Mouse (Mus musculus): Measurements from ENCODE around the gene Theg. TPM values are rescaled to one million over a fixed set of nuclear protein-coding genes. Genes with fewer than 3 reads are reported as not detected.
A peak's percentile ranks its signal among the peaks of the same experiment; 100 is the strongest.

Gene Theg
- total and polyA plus RNA-seq, 3 experiments, result not detected

GRCm38 (mm10) chr10:79613578-79614304 lies 26.6 kb upstream of the Theg start, which contains the start of gene C2cd4c:
Gene C2cd4c, minus strand, starts transcription at chr10:79614025.
- peaks cover 0 to 1% of the 10 kb centered on the region in 2 experiments; a peak in 1 of 4 replicates for H3K27me3 ChIP-seq (ENCODE audit: control insufficient read depth in 1 of 2, insufficient read depth in 2 of 2, low read length in 2 of 2)

DNA sequence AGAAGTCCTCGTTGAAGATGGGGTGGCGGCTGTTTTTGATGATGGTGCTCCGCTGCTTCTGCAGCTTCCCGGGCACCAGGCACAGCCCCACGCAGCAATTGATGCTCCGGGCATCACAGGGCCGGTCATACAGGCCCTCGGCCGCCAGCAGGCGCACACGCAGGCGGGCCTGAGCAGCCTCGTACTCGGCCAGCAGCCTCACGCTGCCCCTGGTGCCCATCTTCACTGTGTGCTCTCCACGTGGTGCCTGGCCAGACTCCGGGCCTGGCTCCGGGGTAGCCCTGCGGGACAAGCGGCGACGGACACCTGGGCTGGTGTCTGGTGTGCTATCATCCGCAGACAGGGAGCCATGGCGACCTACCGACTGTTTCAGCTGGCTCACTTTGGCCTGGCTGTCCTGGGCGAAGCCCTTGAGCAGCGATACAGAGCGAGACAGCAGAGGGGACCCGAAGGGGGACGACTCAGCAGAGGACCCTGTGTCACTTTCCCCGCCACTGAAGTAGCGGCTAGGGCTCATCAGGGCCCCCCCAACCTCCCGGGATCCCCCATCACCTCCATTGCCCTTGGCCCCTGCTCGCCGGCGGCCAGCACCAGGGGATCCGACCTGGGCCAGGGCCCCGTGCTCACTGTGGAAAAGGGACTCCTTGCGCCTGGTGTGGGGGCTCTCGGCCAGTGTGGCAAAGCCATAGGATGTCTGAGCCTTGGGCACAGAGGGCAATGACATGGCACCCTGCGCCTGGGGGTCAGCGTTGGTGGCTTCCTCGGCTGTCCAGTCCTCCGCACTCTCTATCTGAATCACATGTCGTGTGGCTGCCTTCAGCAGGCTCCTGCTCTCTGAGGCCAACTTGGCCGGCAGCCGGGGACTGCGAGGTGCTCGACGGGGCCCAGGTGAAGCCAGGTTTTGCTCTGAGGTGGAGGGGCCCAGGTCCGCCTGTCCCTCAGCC lies 25.3 kb upstream of the Theg start:
- Histone ChIP-seq H3K4me1 (ENCODE audit: control insufficient read depth in 1 of 2, insufficient read depth in 2 of 2, low read length in 2 of 2) (no peaks in the 10 kb centered on the region), H3K79me2 (ENCODE audit: control insufficient read depth, insufficient read depth, low read length, poor library complexity) (no peaks in the 10 kb centered on the region), H3K27ac (ENCODE audit: control insufficient read depth, low read depth, low read length) (no peak overlapping the region), H3K9ac (ENCODE audit: control insufficient read depth, low read depth, low read length, poor library complexity, severe bottlenecking) (no peak overlapping the region), H3K36me3 (ENCODE audit: control insufficient read depth in 1 of 2, insufficient read depth in 2 of 2, low read length in 2 of 2) (no peaks in the 10 kb centered on the region), H3K9me3 (replicated peaks; ENCODE audit: insufficient read depth, low read length) (no peaks in the 10 kb centered on the region), H3K27me3 (ENCODE audit: control insufficient read depth in 1 of 2, insufficient read depth in 2 of 2, low read length in 2 of 2) (peaks cover 0 to 1% of the 10 kb centered on the region in 2 experiments; a peak in 2 of 4 replicates), H3K4me3 (ENCODE audit: control insufficient read depth in 1 of 2, insufficient read depth in 1 of 2, low read depth in 2 of 2, low read length in 2 of 2) (no peak overlapping the region)
- TF ChIP-seq TAL1 (IDR thresholded peaks at IDR 0.05; ENCODE audit: low read length) (no peak), UBTF (IDR thresholded peaks at IDR 0.05; ENCODE audit: borderline replicate concordance, insufficient read depth, low read depth, low read length) (no peak), ZNF384 (IDR thresholded peaks at IDR 0.05; ENCODE audit: low read depth, low read length) (no peak), JUND (IDR thresholded peaks at IDR 0.05; ENCODE audit: low read depth, low read length) (no peak)
- no peak for DNase-seq (ENCODE audit: low read depth, low spot score)

More at GRCm38 (mm10) chr10:79613578-79614304, 26.6 kb upstream of the Theg start, which contains the start of gene C2cd4c:
- Histone ChIP-seq H3K4me3 (ENCODE audit: control insufficient read depth in 1 of 2, insufficient read depth in 1 of 2, low read depth in 2 of 2, low read length in 2 of 2) (no peak within 1 kb of the TSS), H3K36me3 (ENCODE audit: control insufficient read depth in 1 of 2, insufficient read depth in 2 of 2, low read length in 2 of 2) (no peaks in the 10 kb centered on the region), H3K4me1 (ENCODE audit: control insufficient read depth in 1 of 2, insufficient read depth in 2 of 2, low read length in 2 of 2) (no peaks in the 10 kb centered on the region), H3K27ac (ENCODE audit: control insufficient read depth, low read depth, low read length) (no peak within 1 kb of the TSS), H3K9ac (ENCODE audit: control insufficient read depth, low read depth, low read length, poor library complexity, severe bottlenecking) (no peak within 1 kb of the TSS), H3K9me3 (replicated peaks; ENCODE audit: insufficient read depth, low read length) (no peaks in the 10 kb centered on the region), H3K79me2 (ENCODE audit: control insufficient read depth, insufficient read depth, low read length, poor library complexity) (no peaks in the 10 kb centered on the region)
- DNase-seq (ENCODE audit: low read depth, low spot score), result peak; percentile 61
- TF ChIP-seq RCOR1 (IDR thresholded peaks at IDR 0.05; ENCODE audit: low read depth, low read length) (no peak), E2F4 (IDR thresholded peaks at IDR 0.05; ENCODE audit: borderline replicate concordance, low read depth, low read length) (no peak), POLR2AphosphoS2 (IDR thresholded peaks at IDR 0.05; ENCODE audit: low read length) (no peak), ZC3H11A (IDR thresholded peaks at IDR 0.05; ENCODE audit: low read depth, low read length) (no peak), NRF1 (IDR thresholded peaks at IDR 0.05; ENCODE audit: insufficient read depth, low read depth, low read length, poor library complexity, severe bottlenecking) (no peak), MYC (IDR thresholded peaks at IDR 0.05; ENCODE audit: low read depth, low read length) (no peak), MAX (IDR thresholded peaks at IDR 0.05; ENCODE audit: low read length) (no peak), BHLHE40 (IDR thresholded peaks at IDR 0.05; ENCODE audit: borderline replicate concordance, low read depth, low read length) (no peak), CHD1 (IDR thresholded peaks at IDR 0.05; ENCODE audit: low read depth, low read length) (no peak), CTCF (IDR thresholded peaks at IDR 0.05 in 2 of 3, conservative IDR thresholded peaks at IDR 0.05 in 1 of 3; ENCODE audit: control insufficient read depth in 1 of 3, insufficient read depth in 1 of 3, low read depth in 2 of 3, low read length in 3 of 3, poor library complexity in 1 of 3, severe bottlenecking in 1 of 3) (no peak), NELFE (IDR thresholded peaks at IDR 0.05; ENCODE audit: low read depth, low read length) (no peak), CHD2 (IDR thresholded peaks at IDR 0.05; ENCODE audit: low read length) (no peak), RAD21 (IDR thresholded peaks at IDR 0.05; ENCODE audit: low read depth, low read length) (no peak), GATA1 (IDR thresholded peaks at IDR 0.05; ENCODE audit: low read depth, low read length) (no peak), TAL1 (IDR thresholded peaks at IDR 0.05; ENCODE audit: low read length) (no peak), MAFK (IDR thresholded peaks at IDR 0.05; ENCODE audit: borderline replicate concordance, low read depth, low read length) (no peak), KAT2A (conservative IDR thresholded peaks at IDR 0.05; ENCODE audit: low read depth, low read length) (no peak), ETS1 (IDR thresholded peaks at IDR 0.05; ENCODE audit: low read depth, low read length) (no peak)

All from MEL (cell line).